Mouse (Mus musculus) intestine, embryonic 16.5 days (tissue): ENCODE measurements around the gene Nat14. TPM values are rescaled to one million over a fixed set of nuclear protein-coding genes. Genes with fewer than 3 reads are reported as not detected.

Experiments
- ATAC-seq: fragments of 200-750 bp; cut with Nextera tagmentation; 2 replicates; pipeline ENCODE4 v1.8.0; 2017; ENCODE audit warnings: moderate TSS enrichment, moderate library complexity
- H3K27ac ChIP-seq: fragments of 300-500 bp; sonication (generic); 2 replicates; pipeline ENCODE4 v1.5.1; 2014; ENCODE audit warnings: mild to moderate bottlenecking, low read length
- H3K27me3 ChIP-seq: fragments of 300-500 bp; sonication (generic); replicated peaks from 2 replicates; pipeline ENCODE4 v1.6.1; 2014; ENCODE audit warnings: low read length, control low read depth, mixed read lengths; ENCODE audit not compliant: control insufficient read depth, insufficient read depth
- H3K36me3 ChIP-seq: fragments of 300-500 bp; sonication (generic); 2 replicates; pipeline ENCODE4 v1.6.1; 2014; ENCODE audit warnings: low read length, control low read depth; ENCODE audit not compliant: control insufficient read depth, insufficient read depth
- H3K4me1 ChIP-seq: fragments of 300-500 bp; sonication (generic); 2 replicates; pipeline ENCODE4 v1.6.1; 2014; ENCODE audit warnings: low read length, control low read depth, mixed read lengths; ENCODE audit not compliant: control insufficient read depth, insufficient read depth
- H3K4me2 ChIP-seq: fragments of 300-500 bp; sonication (generic); 2 replicates; pipeline ENCODE4 v1.6.1; 2014; ENCODE audit warnings: low read depth, low read length, control low read depth
- H3K4me3 ChIP-seq: fragments of 300-500 bp; sonication (generic); 2 replicates; pipeline ENCODE4 v1.5.1; 2014; ENCODE audit warnings: mild to moderate bottlenecking, low read length
- H3K9ac ChIP-seq: fragments of 300-500 bp; sonication (generic); 2 replicates; pipeline ENCODE4 v1.6.1; 2014; ENCODE audit warnings: low read depth, low read length
- H3K9me3 ChIP-seq: fragments of 300-500 bp; sonication (generic); 2 replicates; pipeline ENCODE4 v1.6.1; 2016; ENCODE audit warnings: low read length, control low read depth; ENCODE audit not compliant: control insufficient read depth
- WGBS: fragments of 180-500 bp; shearing (Covaris S2); extraction: QIAGEN DNeasy Blood & Tissue Kit; methylation state at CpG from one replicate; pipeline ENCODE4 v1.1.7; 2014; 5-methylcytosine and 5-hydroxymethylcytosine counted together
- polyA plus RNA-seq: library from polyadenylated mRNA; unstranded; fragments of >200 nt; fragmentation: Nextera tagmentation; extraction: Ambion mirVana; gene quantifications from 2 replicates; pipeline ENCODE4 v1.2.1, GENCODE M21; 2015

Nat14 gene
- polyA plus RNA-seq, 1 experiment from 2014 or later: 3.6 TPM

GRCm38 (mm10) chr7:4950561-4951342, 28.9 kb downstream of the Nat14 start:
- Histone ChIP-seq H3K9me3 (no peaks in the 10 kb centered on the region), H3K9ac (no peak overlapping the region), H3K4me3 (no peak overlapping the region), H3K4me1 (no peaks in the 10 kb centered on the region), H3K27ac (peak overlapping the region; percentile 5; the same call in 1 of the 2 replicates), H3K36me3 (no peaks in the 10 kb centered on the region), H3K27me3 (no peaks in the 10 kb centered on the region), H3K4me2 (no peak overlapping the region)
- 82% methylated on average over 19 of the region's 19 CpGs for WGBS
- ATAC-seq: peak; percentile 85

- Histone ChIP-seq H3K9ac (no peak overlapping the region), H3K27me3 (no peaks in the 10 kb centered on the region), H3K4me3 (no peak overlapping the region), H3K4me2 (no peak overlapping the region), H3K9me3 (no peaks in the 10 kb centered on the region), H3K4me1 (no peaks in the 10 kb centered on the region), H3K36me3 (no peaks in the 10 kb centered on the region), H3K27ac (no peak overlapping the region)
- no peak for ATAC-seq
- 25% methylated on average over 10 of the region's 10 CpGs for WGBS
These were observed 32.1 kb downstream of the Nat14 start for GRCm38 (mm10) chr7:4953815-4954445.

DNA sequence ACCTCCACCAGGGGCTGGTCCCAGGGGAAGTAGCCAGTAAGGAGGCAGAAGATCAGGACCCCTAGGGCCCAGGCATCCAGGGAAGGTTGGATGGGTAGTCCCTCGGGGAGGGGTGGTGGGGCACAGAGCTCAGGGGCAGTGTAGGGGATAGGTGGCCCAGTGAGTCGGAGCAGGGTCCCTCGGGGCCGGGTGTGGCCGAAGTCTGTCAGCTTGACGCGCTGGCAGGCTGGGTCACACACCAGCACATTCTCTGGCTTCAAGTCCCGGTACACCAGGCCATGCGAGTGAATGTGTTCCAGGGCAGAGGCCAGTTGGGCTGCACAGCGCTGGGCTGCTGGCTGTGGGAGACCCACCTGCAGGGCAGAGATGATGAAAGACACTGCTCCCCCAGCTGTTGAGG, 35.5 kb downstream of the Nat14 start:
- Histone ChIP-seq H3K36me3 (no peaks in the 10 kb centered on the region), H3K27ac (no peak overlapping the region), H3K4me3 (no peak overlapping the region), H3K4me1 (no peaks in the 10 kb centered on the region), H3K4me2 (no peak overlapping the region), H3K9me3 (no peaks in the 10 kb centered on the region), H3K9ac (no peak overlapping the region; the same call in 1 of the 2 replicates), H3K27me3 (no peaks in the 10 kb centered on the region)
- 85% methylated on average over 10 of the region's 10 CpGs for WGBS
- ATAC-seq: no peak

DNA sequence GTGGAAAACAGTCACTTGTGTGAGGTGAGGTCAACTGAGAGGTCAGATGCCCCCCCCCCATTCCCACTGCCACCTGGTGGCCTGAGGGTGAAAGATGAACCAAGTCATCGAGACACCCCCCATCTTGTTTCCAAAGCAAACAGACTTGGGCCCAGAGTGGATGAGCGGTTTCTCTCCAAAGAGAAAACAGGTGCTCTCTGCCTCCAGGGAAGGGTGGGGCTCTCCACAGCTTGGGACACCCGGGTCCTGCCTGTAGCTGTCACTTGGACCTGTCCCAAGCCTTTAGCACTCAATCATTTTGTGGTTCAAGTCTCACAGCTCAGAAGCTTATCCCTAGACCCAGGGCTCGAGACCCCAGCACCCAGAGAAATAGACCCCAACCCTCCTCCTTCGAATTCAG, 41.7 kb downstream of the Nat14 start:
- no peaks in the 10 kb centered on the region for H3K36me3 ChIP-seq
- H3K4me3 ChIP-seq: no peak overlapping the region
- H3K27me3 ChIP-seq: no peaks in the 10 kb centered on the region
- H3K9ac ChIP-seq: no peak overlapping the region
- H3K4me1 ChIP-seq: no peaks in the 10 kb centered on the region
- H3K9me3 ChIP-seq: no peaks in the 10 kb centered on the region
- H3K4me2 ChIP-seq: no peak overlapping the region
- 72% methylated on average over 5 of the region's 5 CpGs for WGBS
- H3K27ac ChIP-seq: no peak overlapping the region
- 0 out of 2 replicates have a peak, but pooled peaks have one; percentile 24 for ATAC-seq

DNA sequence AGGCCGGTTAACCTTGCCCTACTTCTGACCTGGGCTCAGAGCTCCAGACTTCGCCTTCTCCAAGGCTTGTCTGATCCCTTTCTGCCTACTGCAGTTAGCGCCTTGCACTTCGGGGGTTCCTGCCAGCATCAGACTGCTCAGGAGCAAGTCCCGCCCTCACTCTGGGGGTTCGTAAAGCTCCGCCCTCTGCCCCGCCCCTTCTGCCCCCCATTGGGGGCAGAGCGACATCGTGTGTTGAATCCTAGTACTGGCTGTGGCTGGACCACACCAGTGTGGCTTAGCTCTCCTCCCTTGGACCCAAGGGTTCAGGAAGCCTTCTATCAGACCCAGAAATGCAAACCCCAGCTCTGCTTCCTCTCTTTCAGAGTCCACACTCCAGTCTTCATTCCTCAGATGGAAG, 42.4 kb downstream of the Nat14 start, which contains the start of gene Sbk2:
TSS of gene Sbk2 (minus strand) at position 135 of the 400 bp plus-strand sequence.
- Histone ChIP-seq H3K4me1 (no peaks in the 10 kb centered on the region), H3K4me3 (no peak within 1 kb of the TSS), H3K27ac (no peak within 1 kb of the TSS), H3K27me3 (no peaks in the 10 kb centered on the region), H3K4me2 (peak within 1 kb of the TSS; percentile 40), H3K9ac (peak within 1 kb of the TSS; percentile 7; the same call in 1 of the 2 replicates), H3K9me3 (no peaks in the 10 kb centered on the region), H3K36me3 (no peaks in the 10 kb centered on the region)
- ATAC-seq: peak; percentile 94
- 7% methylated on average over 10 of the region's 10 CpGs for WGBS

GRCm38 (mm10) chr7:4964988-4965387, 43.2 kb downstream of the Nat14 start:
- Histone ChIP-seq H3K9ac (no peak overlapping the region), H3K27me3 (no peaks in the 10 kb centered on the region), H3K9me3 (no peaks in the 10 kb centered on the region), H3K4me1 (no peaks in the 10 kb centered on the region), H3K36me3 (no peaks in the 10 kb centered on the region), H3K27ac (no peak overlapping the region), H3K4me3 (no peak overlapping the region), H3K4me2 (no peak overlapping the region)
- 79% methylated on average over 5 of the region's 5 CpGs for WGBS
- ATAC-seq: no peak

- no peak within 1 kb of the TSS for H3K9ac ChIP-seq
- no peak within 1 kb of the TSS for H3K4me3 ChIP-seq
- H3K4me1 ChIP-seq: no peaks in the 10 kb centered on the region
- no peaks in the 10 kb centered on the region for H3K36me3 ChIP-seq
- no peak within 1 kb of the TSS for H3K27ac ChIP-seq
- H3K27me3 ChIP-seq: no peaks in the 10 kb centered on the region
- no peaks in the 10 kb centered on the region for H3K9me3 ChIP-seq
- H3K4me2 ChIP-seq: no peak within 1 kb of the TSS
- ATAC-seq: no peak
- 36% methylated on average over 6 of the region's 6 CpGs for WGBS
These were observed 49.2 kb downstream of the Nat14 start, which contains the start of gene Sbk3 for GRCm38 (mm10) chr7:4971068-4971467. Gene Sbk3 (minus strand): TSS chr7:4971168.

GRCm38 (mm10) chr7:4971710-4972109, 49.9 kb downstream of the Nat14 start:
- H3K4me2 ChIP-seq: no peak overlapping the region
- H3K4me3 ChIP-seq: no peak overlapping the region
- no peaks in the 10 kb centered on the region for H3K4me1 ChIP-seq
- WGBS: 17% methylated on average over 7 of the region's 7 CpGs
- H3K9me3 ChIP-seq: no peaks in the 10 kb centered on the region
- no peak overlapping the region for H3K27ac ChIP-seq
- ATAC-seq: no peak
- H3K9ac ChIP-seq: no peak overlapping the region
- no peaks in the 10 kb centered on the region for H3K36me3 ChIP-seq
- no peaks in the 10 kb centered on the region for H3K27me3 ChIP-seq

GRCm38 (mm10) chr7:4972321-4973047, 50.7 kb downstream of the Nat14 start:
- Histone ChIP-seq H3K9ac (no peak overlapping the region), H3K9me3 (no peaks in the 10 kb centered on the region), H3K27ac (no peak overlapping the region), H3K27me3 (no peaks in the 10 kb centered on the region), H3K36me3 (no peaks in the 10 kb centered on the region), H3K4me2 (no peak overlapping the region), H3K4me1 (no peaks in the 10 kb centered on the region), H3K4me3 (no peak overlapping the region)
- ATAC-seq: no peak
- 69% methylated on average over 18 of the region's 18 CpGs for WGBS
